Mouse (Mus musculus) ES-E14 (cell line): ENCODE data around the gene 3110082J24Rik. TPM values are rescaled to one million over a fixed set of nuclear protein-coding genes. Genes with fewer than 3 reads are reported as not detected.

ENCODE experiments used
- DNase-seq: peaks from one replicate; pipeline ENCODE4 v3.0.0-alpha.2; 2013; ENCODE audit warnings: low read depth, low spot score
- H3K27ac ChIP-seq: 2 replicates; pipeline ENCODE4 v1.5.1; 2012; ENCODE audit warnings: low read depth, mild to moderate bottlenecking, low read length, moderate library complexity, mixed read lengths; ENCODE audit not compliant: poor library complexity, insufficient read depth, severe bottlenecking
- H3K36me3 ChIP-seq: 2 replicates; pipeline ENCODE4 v1.6.1; 2012; ENCODE audit warnings: mild to moderate bottlenecking, low read length, moderate library complexity, mixed read lengths; ENCODE audit not compliant: control insufficient read depth, poor library complexity, insufficient read depth, severe bottlenecking
- H3K4me1 ChIP-seq, 2 experiments: fragments of 150-350 bp in 1 of 2; sonication (generic) in 1 of 2; 2 replicates each; pipeline ENCODE4 v1.6.1; 2012; ENCODE audit warnings: low read length in 2 of 2, mild to moderate bottlenecking in 1 of 2, mixed read lengths in 1 of 2; ENCODE audit not compliant: control insufficient read depth in 2 of 2, insufficient read depth in 2 of 2, poor library complexity in 1 of 2
- H3K4me3 ChIP-seq, 2 experiments: fragments of 150-350 bp in 1 of 2; sonication (generic) in 1 of 2; 2 replicates each; pipeline ENCODE4 v1.5.1; 2012; ENCODE audit warnings: low read length in 2 of 2, low read depth in 1 of 2, mild to moderate bottlenecking in 1 of 2, mixed read lengths in 1 of 2; ENCODE audit not compliant: insufficient read depth in 1 of 2, poor library complexity in 1 of 2, severe bottlenecking in 1 of 2
- H3K9ac ChIP-seq: 2 replicates; pipeline ENCODE4 v1.6.1; 2012; ENCODE audit warnings: low read depth, mild to moderate bottlenecking, low read length, mixed read lengths; ENCODE audit not compliant: poor library complexity, insufficient read depth, severe bottlenecking
- H3K9me3 ChIP-seq: fragments of 150-350 bp; sonication (generic); 2 replicates; pipeline ENCODE4 v1.6.1; 2012; ENCODE audit warnings: low read depth, mild to moderate bottlenecking, low read length; ENCODE audit not compliant: control insufficient read depth, insufficient read depth
- CHD2 ChIP-seq: IDR thresholded peaks from 2 replicates; pipeline ENCODE4 v1.6.1; 2014; ENCODE audit warnings: mild to moderate bottlenecking, low read depth, low read length, inconsistent platforms
- HCFC1 ChIP-seq: IDR thresholded peaks from 2 replicates; pipeline ENCODE4 v1.6.1; 2012; ENCODE audit warnings: low read length, inconsistent platforms, borderline replicate concordance; ENCODE audit not compliant: insufficient read depth
- MAFK ChIP-seq: IDR thresholded peaks from 2 replicates; pipeline ENCODE4 v1.6.1; 2014; ENCODE audit warnings: mild to moderate bottlenecking, low read depth, low read length, inconsistent platforms; ENCODE audit not compliant: insufficient read depth
- ZC3H11A ChIP-seq: IDR thresholded peaks from 2 replicates; pipeline ENCODE4 v1.6.1; 2012; ENCODE audit warnings: low read depth, mild to moderate bottlenecking, inconsistent platforms, low read length, borderline replicate concordance
- ZNF384 ChIP-seq: IDR thresholded peaks from 2 replicates; pipeline ENCODE4 v1.6.1; 2012; ENCODE audit warnings: low read depth, low read length, inconsistent platforms
- in situ Hi-C, 2 experiments: fragments of 600-800 bp; cut with MboI; formaldehyde crosslinking; loops; one replicate each; pipeline ENCODE4 v1.15.1; 2025; ENCODE audit warnings: low sequenced_read_pairs in 2 of 2, inconsistent platforms in 1 of 2; ENCODE audit not compliant: unreplicated experiment in 2 of 2
- total RNA-seq: library from RNA; depleted of rRNA; stranded (reverse); fragments of 300-350 nt; gene quantifications from 2 replicates; pipeline ENCODE4 v1.2.3, GENCODE M21; 2012

The 3110082J24Rik gene
- total RNA-seq, 1 experiment: not detected

DNA sequence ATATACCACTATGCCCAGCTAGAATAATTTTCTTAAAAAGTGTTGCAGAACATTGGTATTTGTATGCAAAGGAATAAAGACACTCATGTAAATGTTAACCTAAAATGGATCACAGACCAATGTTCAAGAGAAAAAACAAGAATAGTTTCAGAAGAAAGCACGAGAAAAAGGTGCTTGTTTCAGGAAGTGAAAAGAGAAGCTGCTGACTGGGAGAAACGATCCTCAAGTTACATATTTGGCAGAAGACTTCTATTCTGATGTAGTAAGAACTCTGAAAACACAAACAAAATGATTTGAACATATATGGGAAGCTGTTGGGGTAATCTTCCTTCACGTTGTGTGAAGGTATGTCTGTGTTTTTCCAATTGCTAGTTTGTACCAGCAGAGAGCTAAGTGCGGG, 32.3 kb upstream of the 3110082J24Rik start:
- H3K9me3 ChIP-seq: no peaks in the 10 kb centered on the region
- DNase-seq: no peak
- H3K4me3 ChIP-seq: no peak overlapping the region
- no peaks in the 10 kb centered on the region for H3K4me1 ChIP-seq
- no peak overlapping the region for H3K9ac ChIP-seq
- H3K27ac ChIP-seq: no peak overlapping the region
- TF ChIP-seq MAFK (no peak), ZC3H11A (no peak), ZNF384 (no peak), CHD2 (no peak), HCFC1 (no peak)
- H3K36me3 ChIP-seq: peaks cover 5% of the 10 kb centered on the region
- in situ Hi-C loops: no loop called here

DNA sequence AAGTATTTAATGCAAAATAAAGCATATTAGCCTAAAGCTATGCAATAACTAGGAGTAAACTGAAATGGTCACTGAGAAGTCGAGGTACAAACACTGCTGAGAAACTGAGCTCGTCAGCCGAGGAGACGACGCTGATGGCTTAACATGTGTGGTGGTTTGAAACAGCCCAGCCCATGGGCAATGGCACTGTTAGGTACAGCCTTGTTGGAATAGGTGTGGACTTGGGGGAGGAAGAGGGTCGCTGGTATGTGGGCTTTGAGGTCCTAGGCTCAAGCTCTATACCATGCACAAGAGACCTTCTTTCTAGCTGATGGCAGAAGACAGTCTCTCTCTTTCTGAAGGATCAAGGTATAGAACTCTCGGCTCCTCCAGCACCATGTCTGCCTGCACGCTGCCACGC, 31.4 kb upstream of the 3110082J24Rik start:
- TF ChIP-seq HCFC1: no peak
- no peak for TF ChIP-seq ZNF384
- TF ChIP-seq MAFK: no peak
- no peak for TF ChIP-seq CHD2
- TF ChIP-seq ZC3H11A: no peak
- peaks cover 5% of the 10 kb centered on the region for H3K36me3 ChIP-seq
- in situ Hi-C loops: no loop called here

DNA sequence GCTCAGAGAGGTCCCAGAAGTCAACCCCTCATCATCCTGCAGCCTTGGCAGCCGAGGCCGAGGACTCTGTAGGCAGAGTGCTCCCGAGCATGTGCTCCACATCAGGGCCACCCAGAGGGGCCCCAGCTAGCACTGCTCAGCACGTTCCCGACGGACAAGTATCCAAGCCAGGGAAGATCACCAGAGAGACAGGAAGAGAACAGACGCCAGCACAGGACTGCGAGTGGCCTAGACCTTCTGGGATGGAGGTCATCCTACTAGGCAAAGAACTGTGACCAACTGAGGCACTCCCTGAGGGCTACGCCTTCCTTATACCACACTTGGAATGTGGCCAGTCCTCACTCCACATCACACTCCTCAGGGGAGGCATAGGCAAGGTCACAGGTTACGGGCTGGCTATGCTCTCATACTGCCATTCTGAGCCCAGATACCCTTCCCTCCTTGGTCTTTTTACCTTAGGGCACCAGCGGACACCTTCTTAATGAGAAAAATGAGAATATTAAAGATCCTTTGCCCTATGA, 29.9 kb upstream of the 3110082J24Rik start:
- H3K4me3 ChIP-seq: no peak overlapping the region
- H3K36me3 ChIP-seq: peaks cover 4% of the 10 kb centered on the region
- in situ Hi-C loops: no loop called here
- no peak overlapping the region for H3K9ac ChIP-seq
- no peak for DNase-seq
- no peaks in the 10 kb centered on the region for H3K9me3 ChIP-seq
- no peak for TF ChIP-seq HCFC1
- no peak for TF ChIP-seq MAFK
- TF ChIP-seq ZC3H11A: no peak
- no peak for TF ChIP-seq CHD2
- no peak for TF ChIP-seq ZNF384
- H3K27ac ChIP-seq: no peak overlapping the region
- no peaks in the 10 kb centered on the region for H3K4me1 ChIP-seq

More for the DNA sequence above, 31.4 kb upstream of the 3110082J24Rik start:
- Histone ChIP-seq H3K4me1 (no peaks in the 10 kb centered on the region), H3K4me3 (no peak overlapping the region), H3K27ac (no peak overlapping the region), H3K9me3 (no peaks in the 10 kb centered on the region), H3K9ac (no peak overlapping the region)
- no peak for DNase-seq

DNA sequence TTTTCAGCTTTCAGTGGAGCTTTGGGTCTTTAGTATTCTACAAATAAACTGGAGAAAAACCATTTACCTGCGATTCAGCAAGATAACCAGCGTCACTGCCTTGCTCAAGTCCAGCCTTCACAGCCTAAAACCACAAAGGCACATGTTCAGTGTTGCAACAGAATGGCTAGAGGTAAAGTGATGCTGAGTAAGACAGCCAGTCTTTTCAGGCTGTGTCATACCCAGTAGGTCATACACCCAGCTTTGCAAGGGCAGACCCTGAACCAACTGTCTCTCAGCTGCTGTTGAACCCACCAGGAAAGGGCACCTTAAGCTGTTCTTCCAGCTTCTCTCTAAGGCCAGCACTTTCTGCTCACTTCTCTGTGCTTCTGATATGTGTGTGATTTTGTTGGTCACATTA, 26.3 kb upstream of the 3110082J24Rik start:
- no peaks in the 10 kb centered on the region for H3K9me3 ChIP-seq
- TF ChIP-seq HCFC1: no peak
- TF ChIP-seq ZNF384: no peak
- no peak for TF ChIP-seq ZC3H11A
- TF ChIP-seq MAFK: no peak
- no peak for TF ChIP-seq CHD2
- DNase-seq: no peak
- in situ Hi-C loops: no loop called here
- H3K9ac ChIP-seq: no peak overlapping the region
- H3K36me3 ChIP-seq: peaks cover 12% of the 10 kb centered on the region; the same call in 1 of the 2 replicates
- H3K4me3 ChIP-seq: no peak overlapping the region
- H3K4me1 ChIP-seq: no peaks in the 10 kb centered on the region
- H3K27ac ChIP-seq: no peak overlapping the region

DNA sequence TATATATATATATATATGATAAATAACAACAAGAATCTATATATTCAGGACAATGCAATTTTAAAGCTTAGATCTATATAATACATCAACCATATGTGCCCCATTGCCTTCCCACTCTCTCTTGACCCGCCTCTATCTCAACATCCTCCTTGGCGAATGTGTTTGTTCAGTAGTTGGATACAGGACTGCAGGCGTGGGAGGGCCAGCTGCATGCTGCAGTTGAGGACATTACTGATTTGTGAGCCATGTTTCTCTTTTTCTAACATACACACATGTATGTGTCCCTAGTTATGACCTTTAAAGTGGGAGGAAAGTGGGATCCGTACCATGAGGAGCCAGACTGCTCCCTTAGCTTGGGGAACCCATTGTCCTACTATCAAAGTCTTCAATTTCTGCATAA, 25.4 kb upstream of the 3110082J24Rik start:
- H3K4me1 ChIP-seq: no peaks in the 10 kb centered on the region
- peaks cover 18% of the 10 kb centered on the region; the same call in 1 of the 2 replicates for H3K36me3 ChIP-seq
- no peak overlapping the region for H3K9ac ChIP-seq
- H3K4me3 ChIP-seq: no peak overlapping the region
- H3K9me3 ChIP-seq: no peaks in the 10 kb centered on the region
- in situ Hi-C loops: no loop called here
- no peak overlapping the region for H3K27ac ChIP-seq
- no peak for TF ChIP-seq MAFK
- TF ChIP-seq HCFC1: no peak
- TF ChIP-seq ZNF384: no peak
- no peak for TF ChIP-seq ZC3H11A
- TF ChIP-seq CHD2: no peak
- DNase-seq: no peak
